Mouse (Mus musculus): ENCODE measurements around the gene Mknk1. TPM values are rescaled to one million over a fixed set of nuclear protein-coding genes. Genes with fewer than 3 reads are reported as not detected.

Mknk1 gene
- total RNA-seq, 2 experiments from 2014 or later, result 21.8 to 22.2 TPM

DNA sequence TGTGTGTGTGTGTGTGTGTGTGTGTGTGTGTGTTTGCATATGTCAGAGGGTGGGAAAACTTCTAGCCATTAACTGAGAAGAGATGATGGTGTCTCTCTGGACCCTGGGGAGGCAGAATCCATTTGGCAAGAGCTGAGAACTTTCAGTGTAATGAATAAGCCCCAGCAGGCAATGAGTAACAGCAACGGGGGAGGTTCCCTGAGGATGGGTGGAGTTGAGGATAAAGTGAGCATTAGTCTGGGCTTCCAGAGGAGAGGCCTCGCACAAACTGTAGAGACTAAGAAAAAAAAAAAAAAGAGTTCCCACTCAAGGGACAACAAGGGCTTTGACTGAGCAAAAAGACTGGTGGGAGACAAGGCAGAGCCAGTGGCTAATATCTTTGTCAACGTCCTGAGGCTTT is 55.3 kb downstream of the Mknk1 start:
- no peak for DNase-seq

GRCm38 (mm10) chr4:115897901-115898631 is 59.1 kb downstream of the Mknk1 start:
- no peak for DNase-seq

- peak; percentile 48 for DNase-seq
Measured at GRCm38 (mm10) chr4:115902816-115903215, 63.8 kb downstream of the Mknk1 start.

GRCm38 (mm10) chr4:115904375-115904774 is 65.4 kb downstream of the Mknk1 start:
- DNase-seq, result no peak

- DNase-seq, result no peak
Measured at GRCm38 (mm10) chr4:115905701-115906100, 66.7 kb downstream of the Mknk1 start.

- DNase-seq, result no peak
Measured at GRCm38 (mm10) chr4:115906791-115907190, 67.8 kb downstream of the Mknk1 start.

DNA sequence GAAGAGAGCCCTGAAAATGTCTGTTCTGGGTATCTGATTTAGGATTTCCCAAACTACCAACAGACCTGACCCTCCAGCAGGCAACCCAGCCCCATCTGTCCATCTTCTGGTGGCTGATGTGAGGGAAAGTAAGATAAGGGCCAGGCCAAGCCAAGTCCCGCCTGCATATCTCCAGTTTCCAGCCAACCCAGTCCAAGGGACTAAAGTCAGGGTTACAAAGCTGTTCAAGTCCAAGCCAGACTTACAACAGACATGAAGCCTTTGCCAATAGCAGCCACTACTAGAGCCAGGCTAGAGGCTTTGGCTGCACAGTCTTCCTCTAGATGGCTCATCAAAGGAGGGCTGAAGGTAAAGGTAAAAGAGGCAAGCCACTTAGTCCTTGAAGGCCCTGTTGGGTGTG is 69.0 kb downstream of the Mknk1 start:
- DNase-seq, result no peak

- peak; percentile 16 for DNase-seq
Measured at GRCm38 (mm10) chr4:115908641-115909040, 69.6 kb downstream of the Mknk1 start.

DNA sequence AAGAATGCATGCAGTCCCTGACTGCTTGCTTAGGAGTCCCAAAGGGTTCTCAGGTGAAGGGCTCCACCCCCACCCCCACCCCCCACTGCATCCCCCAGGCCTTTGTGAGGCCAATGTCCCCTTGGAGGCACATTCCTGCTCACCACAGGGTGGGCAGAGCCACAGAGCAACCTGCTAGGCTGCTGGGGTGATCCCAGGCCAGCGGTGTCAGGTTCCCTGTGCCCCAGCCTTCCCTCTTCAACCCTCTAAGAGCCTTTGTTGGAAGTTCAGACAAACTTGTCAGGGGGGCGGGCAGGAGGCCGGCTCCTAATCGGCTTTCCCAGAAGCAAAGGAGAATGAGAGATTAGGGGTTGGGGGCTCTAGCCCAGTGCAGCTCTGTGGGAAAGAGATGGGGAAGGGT is 72.6 kb downstream of the Mknk1 start:
- DNase-seq, result no peak

DNA sequence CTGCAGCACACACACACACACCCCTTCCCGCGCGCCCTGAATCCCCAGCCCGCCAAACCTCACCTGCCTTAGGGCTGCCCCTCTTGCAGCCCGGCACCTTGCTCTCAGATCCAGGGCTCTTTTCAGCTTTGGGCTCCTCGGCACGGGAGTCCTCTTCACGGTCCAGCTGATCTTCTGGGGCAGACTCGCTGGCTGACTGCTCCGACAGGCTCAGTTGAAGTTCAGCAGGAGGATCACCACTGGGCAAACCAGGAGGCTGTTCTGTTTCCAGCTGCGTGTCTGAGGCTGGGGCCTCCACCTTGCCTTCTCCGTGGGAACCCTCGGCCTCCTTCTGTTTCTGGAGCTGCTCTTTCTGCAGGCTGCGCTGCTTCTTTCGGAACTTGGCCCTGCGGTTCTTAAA is 80.9 kb downstream of the Mknk1 start:
- no peak for DNase-seq

DNA sequence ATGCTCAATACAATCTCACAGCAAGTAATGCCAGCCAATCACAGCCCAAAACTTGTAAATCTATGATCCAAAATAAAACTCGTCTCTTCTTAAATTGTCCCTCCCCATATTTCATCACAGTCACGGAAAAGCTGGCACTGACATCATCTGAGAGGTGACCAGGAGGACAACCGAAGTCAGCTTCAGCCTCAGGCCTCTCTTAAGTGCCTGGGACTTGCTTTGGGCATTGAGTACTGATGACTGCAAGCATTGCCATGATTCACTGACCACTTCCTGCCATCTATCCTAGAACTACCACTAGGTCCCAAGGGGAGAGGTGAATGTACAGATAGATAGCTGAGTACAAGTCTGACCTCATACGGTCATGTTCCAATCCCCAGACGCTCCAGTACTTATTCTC is 83.7 kb downstream of the Mknk1 start:
- no peak for DNase-seq

DNA sequence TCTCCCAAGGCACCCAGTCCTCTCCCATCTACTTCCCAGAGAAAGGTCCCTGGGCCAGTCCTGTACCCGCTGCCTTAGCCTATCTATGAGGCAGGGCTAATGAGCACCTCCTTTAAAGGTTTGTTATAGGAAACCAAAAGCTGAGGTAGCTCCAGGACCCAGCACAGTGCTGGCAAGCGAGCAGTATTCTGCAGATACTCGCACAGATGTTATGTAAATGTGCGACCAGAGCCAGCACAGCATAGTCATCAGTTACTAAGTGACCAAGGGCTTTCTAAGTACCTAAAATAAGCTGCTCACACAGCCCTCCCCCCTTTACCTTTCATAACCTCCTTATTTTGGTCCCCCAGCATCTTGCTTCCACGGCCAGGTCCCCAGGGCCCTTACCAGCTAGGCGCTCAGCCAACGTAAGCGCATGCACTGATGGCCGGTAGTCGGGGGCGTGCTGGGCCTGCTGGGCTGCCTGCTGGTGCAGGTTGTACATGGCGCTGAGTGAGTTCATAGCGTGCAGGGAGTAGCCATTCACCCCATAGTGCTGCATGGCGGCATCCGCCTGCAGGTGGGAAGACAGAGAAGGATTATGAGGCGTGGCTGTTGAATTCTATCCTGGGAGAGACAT is 84.4 kb downstream of the Mknk1 start:
- DNase-seq, result no peak

DNA sequence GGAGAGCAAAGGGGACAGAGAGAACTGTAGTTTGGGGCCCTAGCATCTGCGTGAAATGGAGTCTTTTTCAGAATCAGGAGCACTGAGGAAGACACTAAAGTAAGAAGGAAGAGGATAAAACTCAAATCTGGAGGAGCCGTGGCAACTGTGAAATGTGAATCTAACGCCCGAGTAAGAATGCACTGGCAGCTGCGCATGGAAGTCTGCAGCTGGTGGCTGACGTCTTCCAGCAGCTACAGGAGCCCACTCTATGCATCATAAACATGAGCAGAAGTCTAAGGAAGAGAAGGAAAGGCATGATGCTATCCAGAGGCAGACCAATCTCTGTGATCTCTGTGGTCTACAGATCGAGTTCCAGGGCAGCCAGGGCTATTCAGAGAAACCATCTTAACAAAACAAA is 88.6 kb downstream of the Mknk1 start:
- no peak for DNase-seq

Other genes with a start within 250 kb of the Mknk1 start
- gene Cyp4a32, start 238.2 kb upstream of the Mknk1 start, total RNA-seq (2021), result not detected
- gene Cyp4b1, start 191.5 kb upstream of the Mknk1 start, total RNA-seq (2021), result 1 to 10 TPM; 1.9 to 5.3 TPM
- 10 to 100 TPM; 33.1 to 33.2 TPM for gene Efcab14, start 101.5 kb upstream of the Mknk1 start, total RNA-seq (2021)
- gene Tex38, start 58.2 kb upstream of the Mknk1 start, total RNA-seq (2021), result 1 to 10 TPM; 1.2 to 1.3 TPM
- gene Atpaf1, start 54.4 kb upstream of the Mknk1 start, total RNA-seq (2021), result 10 to 100 TPM; 48.9 to 49.3 TPM
- 1 to 10 TPM; 2.7 to 3.4 TPM for gene Mob3c, start 11.1 kb upstream of the Mknk1 start, total RNA-seq (2021)
- not detected for gene Kncn, start 45.2 kb downstream of the Mknk1 start, total RNA-seq (2021)
- not detected for gene 6430628N08Rik, start 51.5 kb downstream of the Mknk1 start, total RNA-seq (2021)
- gene Dmbx1, start 100.7 kb downstream of the Mknk1 start, total RNA-seq (2021), result not detected
- gene Faah, start 178.7 kb downstream of the Mknk1 start, total RNA-seq (2021), result under 1 TPM; 0.35 to 0.46 TPM
- 10 to 100 TPM; 15.3 to 16.7 TPM for gene Nsun4, start 214.7 kb downstream of the Mknk1 start, total RNA-seq (2021)
- 1,000 to 10,000 TPM in 1 of 2 experiments, 100 to 1,000 TPM in 1; 981 to 1,020 TPM for gene Uqcrh, start 235.9 kb downstream of the Mknk1 start, total RNA-seq (2021)
- 10 to 100 TPM; 17.8 to 20.3 TPM for gene Lrrc41, start 236.1 kb downstream of the Mknk1 start, total RNA-seq (2021)

Measured in gastrocnemius, postnatal 25 days (tissue).